Mouse (Mus musculus) heart, embryonic 11.5 days (tissue): Measurements from ENCODE around the gene Cebpg. TPM values are rescaled to one million over a fixed set of nuclear protein-coding genes. Genes with fewer than 3 reads are reported as not detected.

Experiments used
- ATAC-seq: fragments of 200-750 bp; cut with Nextera tagmentation; replicated peaks from 2 replicates; pipeline ENCODE4 v1.8.0; 2017; ENCODE audit warnings: moderate library complexity; ENCODE audit not compliant: insufficient number of reproducible peaks, low FRiP score, low TSS enrichment
- H3K27ac ChIP-seq: fragments of 300-500 bp; sonication (generic); 2 replicates; pipeline ENCODE4 v1.5.1; 2014; ENCODE audit warnings: mild to moderate bottlenecking, low read depth, low read length
- H3K27me3 ChIP-seq: fragments of 300-500 bp; sonication (generic); 2 replicates; pipeline ENCODE4 v1.6.1; 2014; ENCODE audit warnings: mild to moderate bottlenecking, low read length, mixed read lengths; ENCODE audit not compliant: control insufficient read depth, insufficient read depth
- H3K36me3 ChIP-seq: fragments of 300-500 bp; sonication (generic); 2 replicates; pipeline ENCODE4 v1.6.1; 2014; ENCODE audit warnings: mild to moderate bottlenecking, low read length, moderate library complexity, mixed read lengths; ENCODE audit not compliant: control insufficient read depth, insufficient read depth
- H3K4me1 ChIP-seq: fragments of 300-500 bp; sonication (generic); 2 replicates; pipeline ENCODE4 v1.6.1; 2014; ENCODE audit warnings: low read length; ENCODE audit not compliant: control insufficient read depth, insufficient read depth
- H3K4me2 ChIP-seq: fragments of 300-500 bp; sonication (generic); 2 replicates; pipeline ENCODE4 v1.6.1; 2014; ENCODE audit warnings: mild to moderate bottlenecking, moderate library complexity
- H3K4me3 ChIP-seq: fragments of 300-500 bp; sonication (generic); 2 replicates; pipeline ENCODE4 v1.5.1; 2014; ENCODE audit warnings: low read depth, low read length
- H3K9ac ChIP-seq: fragments of 300-500 bp; sonication (generic); 2 replicates; pipeline ENCODE4 v1.6.1; 2014; ENCODE audit warnings: mild to moderate bottlenecking, low read depth, low read length, moderate library complexity
- H3K9me3 ChIP-seq: fragments of 300-500 bp; sonication (generic); replicated peaks from 2 replicates; pipeline ENCODE4 v1.6.1; 2016; ENCODE audit warnings: low read length; ENCODE audit not compliant: control insufficient read depth
- WGBS: fragments of 180-500 bp; shearing (Covaris S2); extraction: QIAGEN DNeasy Blood & Tissue Kit; methylation state at CpG from one replicate; pipeline ENCODE4 v1.1.7; 2014; ENCODE audit not compliant: insufficient replicate concordance; 5-methylcytosine and 5-hydroxymethylcytosine counted together
- polyA plus RNA-seq: library from polyadenylated mRNA; unstranded; fragments of >200 nt; fragmentation: Nextera tagmentation; extraction: Ambion mirVana; gene quantifications from 2 replicates; pipeline ENCODE4 v1.2.1, GENCODE M21; 2014

Gene Cebpg
- polyA plus RNA-seq, 1 experiment from 2014 or later: 16.1 TPM

GRCm38 (mm10) chr7:35043266-35043817 lies 13.0 kb downstream of the Cebpg start:
- Histone ChIP-seq H3K27ac (no peak overlapping the region), H3K4me2 (no peak overlapping the region), H3K4me1 (no peaks in the 10 kb centered on the region), H3K36me3 (peaks cover 22% of the 10 kb centered on the region), H3K9me3 (no peaks in the 10 kb centered on the region), H3K9ac (no peak overlapping the region), H3K4me3 (no peak overlapping the region), H3K27me3 (no peaks in the 10 kb centered on the region)
- no peak for ATAC-seq
- WGBS: 93% methylated on average over 10 of the region's 10 CpGs

GRCm38 (mm10) chr7:35042759-35043217 lies 13.6 kb downstream of the Cebpg start:
- no peaks in the 10 kb centered on the region for H3K27me3 ChIP-seq
- no peak overlapping the region for H3K4me2 ChIP-seq
- no peak overlapping the region for H3K9ac ChIP-seq
- H3K4me1 ChIP-seq: no peaks in the 10 kb centered on the region
- H3K36me3 ChIP-seq: peaks cover 22% of the 10 kb centered on the region
- no peak overlapping the region for H3K4me3 ChIP-seq
- 82% methylated on average over 5 of the region's 5 CpGs for WGBS
- no peaks in the 10 kb centered on the region for H3K9me3 ChIP-seq
- ATAC-seq: no peak
- no peak overlapping the region for H3K27ac ChIP-seq

DNA sequence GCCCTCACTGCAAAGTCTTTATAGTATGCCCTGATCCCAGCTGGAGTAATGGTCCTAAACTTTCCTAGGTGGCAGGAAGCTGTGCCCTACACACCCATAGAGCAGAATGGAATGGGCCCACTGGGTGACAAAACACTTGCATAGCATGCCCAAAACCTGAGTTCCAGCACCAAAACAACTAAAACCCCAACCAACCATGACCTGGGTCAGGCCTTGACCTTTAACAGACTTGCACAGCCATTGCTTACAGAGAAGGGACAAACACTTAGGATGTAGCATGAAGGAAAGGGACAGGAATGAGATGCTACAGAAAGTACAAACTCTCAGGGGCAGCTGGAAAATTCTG lies 14.2 kb downstream of the Cebpg start:
- H3K9ac ChIP-seq: no peak overlapping the region
- H3K27me3 ChIP-seq: no peaks in the 10 kb centered on the region
- ATAC-seq: no peak
- H3K4me3 ChIP-seq: no peak overlapping the region
- peaks cover 22% of the 10 kb centered on the region for H3K36me3 ChIP-seq
- no peaks in the 10 kb centered on the region for H3K9me3 ChIP-seq
- no peak overlapping the region for H3K27ac ChIP-seq
- H3K4me1 ChIP-seq: no peaks in the 10 kb centered on the region
- no peak overlapping the region for H3K4me2 ChIP-seq

DNA sequence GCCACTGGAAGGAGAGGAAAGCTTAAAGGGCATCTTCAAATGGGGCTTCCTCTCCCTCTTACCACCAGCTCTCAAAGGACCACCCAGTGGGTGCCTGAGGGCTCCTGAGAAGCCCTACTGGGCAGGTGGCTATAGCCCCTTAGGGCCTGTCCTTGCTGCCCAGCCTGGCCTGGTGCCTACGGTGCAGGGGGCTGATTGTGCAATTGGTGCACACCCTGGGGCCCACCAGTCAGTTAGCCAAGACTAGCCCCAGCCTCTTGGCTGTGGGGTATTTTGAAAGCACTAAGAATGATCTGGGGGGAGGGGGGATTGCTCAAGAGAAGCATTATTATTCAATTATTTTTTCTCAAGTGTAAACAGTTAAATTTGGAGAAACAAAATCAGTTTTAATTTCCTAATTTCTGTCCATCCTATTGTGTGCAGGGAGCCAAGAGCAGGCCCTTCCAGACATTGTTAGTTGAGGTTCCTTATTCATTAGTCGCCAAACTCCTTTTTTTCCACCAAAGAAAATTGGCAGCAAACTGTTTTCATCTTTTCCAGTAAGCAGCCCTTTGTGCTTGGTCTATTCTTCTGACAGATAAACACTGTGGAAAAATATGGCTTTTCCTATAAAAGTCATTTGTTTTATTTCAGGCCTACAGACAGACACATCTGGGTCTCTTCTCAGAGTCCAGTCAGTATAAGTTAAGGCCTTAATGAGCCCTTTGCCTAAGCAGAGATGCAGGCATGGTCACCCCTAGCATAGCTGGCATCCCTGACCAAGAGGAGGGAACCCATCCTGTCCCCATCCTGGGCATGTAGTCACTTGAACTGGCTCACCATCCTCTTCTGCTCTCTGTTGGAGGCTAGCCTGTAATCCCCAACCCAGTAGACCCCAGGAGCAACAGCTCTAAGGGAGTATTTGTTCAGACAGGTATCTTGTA lies 14.8 kb downstream of the Cebpg start:
- no peak overlapping the region for H3K27ac ChIP-seq
- H3K9me3 ChIP-seq: no peaks in the 10 kb centered on the region
- no peak overlapping the region for H3K4me2 ChIP-seq
- no peak for ATAC-seq
- H3K27me3 ChIP-seq: no peaks in the 10 kb centered on the region
- no peak overlapping the region for H3K4me3 ChIP-seq
- H3K4me1 ChIP-seq: no peaks in the 10 kb centered on the region
- WGBS: 87% methylated on average over 2 of the region's 2 CpGs
- H3K9ac ChIP-seq: no peak overlapping the region
- peaks cover 22% of the 10 kb centered on the region for H3K36me3 ChIP-seq

- H3K4me1 ChIP-seq: 0 out of 2 replicates have a peak, but pooled peaks cover under 1% of the 10 kb centered on the region
- no peak for ATAC-seq
- H3K4me2 ChIP-seq: no peak overlapping the region
- peaks cover 13% of the 10 kb centered on the region for H3K36me3 ChIP-seq
- no peak overlapping the region for H3K4me3 ChIP-seq
- H3K27me3 ChIP-seq: no peaks in the 10 kb centered on the region
- H3K9me3 ChIP-seq: no peaks in the 10 kb centered on the region
- WGBS: 90% methylated on average over 9 of the region's 9 CpGs
- no peak overlapping the region for H3K9ac ChIP-seq
- no peak overlapping the region for H3K27ac ChIP-seq
Observed at GRCm38 (mm10) chr7:35040176-35040972, 16.0 kb downstream of the Cebpg start.

- Histone ChIP-seq H3K27me3 (no peaks in the 10 kb centered on the region), H3K4me3 (no peak overlapping the region), H3K36me3 (peaks cover 2% of the 10 kb centered on the region; the same call in 1 of the 2 replicates), H3K9me3 (no peaks in the 10 kb centered on the region), H3K4me2 (no peak overlapping the region), H3K9ac (no peak overlapping the region), H3K4me1 (0 out of 2 replicates have a peak, but pooled peaks cover 5% of the 10 kb centered on the region), H3K27ac (no peak overlapping the region)
- no peak for ATAC-seq
- 86% methylated on average over 6 of the region's 6 CpGs for WGBS
Observed at GRCm38 (mm10) chr7:35037408-35037807, 19.0 kb downstream of the Cebpg start.

DNA sequence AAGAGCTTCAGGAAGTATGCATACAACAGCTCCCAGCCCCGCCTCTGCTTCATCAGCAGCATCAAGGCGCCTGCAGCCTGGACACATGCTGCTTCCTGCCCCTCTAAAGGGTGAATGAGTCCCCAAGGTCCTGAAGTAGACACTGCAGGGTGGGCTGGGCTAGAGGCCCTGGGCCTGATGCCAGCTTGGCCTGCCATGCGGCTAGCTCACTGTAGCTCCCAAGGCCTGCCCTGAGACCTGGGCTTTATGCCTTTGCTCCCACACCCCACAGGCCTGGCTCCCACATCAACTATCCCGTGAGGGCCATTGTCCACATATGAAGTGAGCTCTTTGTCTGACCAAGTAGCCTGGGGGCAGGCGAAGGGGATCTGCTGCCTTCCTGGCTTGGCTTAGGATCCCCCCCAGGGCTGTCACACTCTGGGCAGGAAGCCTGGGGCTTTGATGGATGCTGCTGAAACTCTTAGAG lies 20.1 kb downstream of the Cebpg start:
- no peaks in the 10 kb centered on the region for H3K27me3 ChIP-seq
- peaks cover 2% of the 10 kb centered on the region; the same call in 1 of the 2 replicates for H3K36me3 ChIP-seq
- WGBS: 70% methylated on average over 5 of the region's 5 CpGs
- no peak overlapping the region for H3K27ac ChIP-seq
- no peak overlapping the region for H3K9ac ChIP-seq
- H3K4me2 ChIP-seq: no peak overlapping the region
- 0 out of 2 replicates have a peak, but pooled peaks cover 5% of the 10 kb centered on the region for H3K4me1 ChIP-seq
- no peak overlapping the region for H3K4me3 ChIP-seq
- no peak for ATAC-seq
- H3K9me3 ChIP-seq: no peaks in the 10 kb centered on the region

GRCm38 (mm10) chr7:35035565-35035964 lies 20.8 kb downstream of the Cebpg start:
- H3K4me2 ChIP-seq: no peak overlapping the region
- H3K27me3 ChIP-seq: no peaks in the 10 kb centered on the region
- peaks cover 2% of the 10 kb centered on the region; the same call in 1 of the 2 replicates for H3K36me3 ChIP-seq
- no peak for ATAC-seq
- no peaks in the 10 kb centered on the region for H3K9me3 ChIP-seq
- H3K9ac ChIP-seq: no peak overlapping the region
- 47% methylated on average over 4 of the region's 4 CpGs for WGBS
- no peak overlapping the region for H3K27ac ChIP-seq
- H3K4me3 ChIP-seq: no peak overlapping the region
- 0 out of 2 replicates have a peak, but pooled peaks cover 5% of the 10 kb centered on the region for H3K4me1 ChIP-seq
